Mouse (Mus musculus): ENCODE results near the gene Zzz3.

- TF ChIP-seq CTCF (conservative IDR thresholded peaks at IDR 0.05 in 1 of 2, IDR thresholded peaks at IDR 0.05 in 1 of 2; ENCODE audit: low read depth in 2 of 2, low read length in 2 of 2) (no peak), POLR2A (IDR thresholded peaks at IDR 0.05; ENCODE audit: low read depth, low read length) (no peak), NRF1 (IDR thresholded peaks at IDR 0.05; ENCODE audit: low read depth, low read length) (no peak), SIN3A (IDR thresholded peaks at IDR 0.05; ENCODE audit: low read length) (no peak), POLR2AphosphoS2 (IDR thresholded peaks at IDR 0.05; ENCODE audit: low read depth, low read length) (no peak), USF1 (IDR thresholded peaks at IDR 0.05; ENCODE audit: low read depth, low read length) (no peak), USF2 (conservative IDR thresholded peaks at IDR 0.05; ENCODE audit: low read depth, low read length) (no peak), CHD1 (IDR thresholded peaks at IDR 0.05; ENCODE audit: low read depth, low read length) (peak; percentile 43; the same call in 1 of the 2 replicates), ZMIZ1 (IDR thresholded peaks at IDR 0.05; ENCODE audit: low read depth, low read length) (no peak), BHLHE40 (IDR thresholded peaks at IDR 0.05; ENCODE audit: low read depth, low read length) (no peak), MAX (IDR thresholded peaks at IDR 0.05; ENCODE audit: low read length) (no peak)
Observed at GRCm38 (mm10) chr3:152400875-152401274, 5.6 kb downstream of the Zzz3 start.

All from CH12.LX (cell line).